Mouse (Mus musculus): ENCODE measurements around the gene Tmem190. TPM values are rescaled to one million over a fixed set of nuclear protein-coding genes. Genes with fewer than 3 reads are reported as not detected.

Tmem190 gene
- not detected in 2 replicates for polyA plus RNA-seq (2012; rRNA removed)

DNA sequence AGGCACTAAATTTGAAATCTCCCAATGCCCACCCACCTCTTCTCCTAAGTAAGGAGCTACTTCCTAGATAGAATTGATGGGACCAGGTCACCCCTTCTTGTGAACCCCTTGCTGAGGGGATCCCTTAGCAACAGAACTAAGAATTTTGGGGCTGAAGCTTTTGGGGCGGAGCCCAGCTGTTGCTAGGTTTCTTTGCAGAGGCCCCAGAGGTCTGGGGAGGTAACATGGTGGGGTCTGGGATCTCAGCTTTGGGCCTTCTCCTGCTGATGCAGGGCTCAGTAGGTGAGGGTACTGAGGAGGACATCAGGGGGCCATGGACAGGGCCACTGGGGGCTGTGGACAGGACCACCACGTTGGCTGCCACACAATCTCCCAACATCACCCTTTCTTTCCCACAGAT is at the start of gene Tmem190, which contains the start of gene Il11:
Gene Tmem190, plus strand, starts transcription at position 179 of the 400 bp plus-strand sequence.
Gene Il11, minus strand, starts transcription at position 101 of the 400 bp plus-strand sequence.

DNA sequence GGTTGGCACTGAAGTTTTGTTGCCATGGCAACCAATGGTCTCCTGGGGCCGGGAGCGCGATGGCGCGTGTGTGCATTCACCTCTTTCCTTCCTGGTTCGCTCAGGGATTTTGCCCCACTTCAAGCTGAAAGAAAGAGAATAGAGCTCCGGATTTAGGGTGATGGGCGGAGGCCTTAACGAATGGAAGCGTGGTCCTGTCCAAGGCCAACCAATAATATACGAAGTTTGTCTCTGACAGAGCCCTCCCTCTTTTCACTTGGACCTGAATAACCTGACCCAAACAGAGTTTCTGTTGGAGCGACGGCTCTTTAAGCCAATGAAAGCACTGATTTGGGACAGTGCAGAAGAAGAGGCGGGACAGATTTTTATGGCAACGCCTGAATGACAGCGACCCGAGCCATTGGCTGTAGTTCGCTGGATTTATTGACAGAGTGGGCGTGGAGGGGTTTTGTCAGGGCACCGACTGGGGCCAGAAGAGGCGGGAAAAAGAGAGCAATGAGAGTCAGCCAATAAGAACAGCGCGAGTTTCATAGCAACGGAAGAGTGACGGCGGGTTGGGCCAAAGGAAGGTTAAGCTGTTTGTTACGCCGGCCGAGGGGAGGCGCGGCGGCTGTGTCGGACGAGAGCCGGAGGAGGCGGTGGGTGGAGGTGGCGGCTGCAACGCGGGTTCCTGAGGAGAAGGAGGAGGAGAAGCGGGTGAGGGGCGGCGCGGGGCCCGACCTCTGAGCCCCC is 43.0 kb upstream of the Tmem190 start, which contains the start of gene Kmt5c:
Gene Kmt5c, plus strand, starts transcription at position 572 of the 732 bp plus-strand sequence.

DNA sequence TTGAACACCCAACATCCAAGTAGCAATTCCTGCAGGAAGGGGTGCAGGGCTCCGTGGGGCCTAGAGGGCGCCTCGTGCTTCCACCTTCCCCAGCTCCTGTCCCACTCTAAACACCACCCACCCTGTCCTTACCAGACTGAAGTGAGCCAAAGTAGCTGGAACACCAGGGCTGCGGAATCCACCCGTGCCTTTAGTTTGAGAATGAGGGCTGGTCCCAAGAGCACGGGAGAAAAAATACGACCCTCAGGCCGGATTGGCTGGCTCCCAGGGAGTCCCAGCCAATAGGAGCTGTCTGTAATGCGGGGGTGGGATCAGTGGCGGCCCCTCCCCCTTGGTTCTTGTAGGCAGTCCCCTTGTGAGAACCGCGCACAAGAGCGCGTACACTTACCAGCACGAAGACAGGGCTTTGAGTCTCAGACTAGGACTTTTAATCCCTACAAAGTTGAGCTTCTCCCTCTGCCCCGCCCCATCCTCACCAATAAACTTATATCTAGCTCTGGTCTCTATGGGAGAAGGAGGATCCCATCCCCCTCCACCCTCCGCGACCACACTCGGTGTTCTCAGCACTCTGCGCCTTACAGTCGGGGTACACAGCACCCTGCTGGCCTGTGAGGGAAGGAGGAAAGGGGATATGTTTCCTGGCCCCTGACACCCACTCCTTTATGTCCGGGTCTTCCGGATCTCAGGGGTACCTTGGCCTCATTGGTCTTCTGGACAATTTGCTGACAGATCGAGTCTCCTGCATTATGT is 29.7 kb upstream of the Tmem190 start, which contains the start of gene Cox6b2:
Gene Cox6b2, minus strand, starts transcription at position 274 of the 750 bp plus-strand sequence.

DNA sequence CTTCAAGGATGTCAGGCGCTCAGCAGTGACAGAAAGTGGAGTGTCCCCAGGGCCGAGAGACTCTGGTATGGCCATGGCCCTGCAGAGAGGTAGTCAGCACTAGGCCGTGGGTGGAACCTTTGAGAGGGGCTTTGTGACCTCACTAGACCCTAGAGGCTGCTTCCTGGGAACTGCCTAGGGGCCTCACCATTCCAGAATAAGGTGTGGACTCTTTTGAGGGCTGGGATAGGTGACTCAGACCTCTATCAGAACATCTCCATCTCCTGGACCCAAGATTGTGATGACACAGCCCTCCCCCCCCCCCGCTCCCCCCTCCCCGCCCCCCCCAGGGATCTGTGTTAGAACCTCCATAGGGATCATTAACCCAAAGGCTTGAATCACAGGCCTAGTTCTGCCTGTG is 11.5 kb upstream of the Tmem190 start, which contains the start of gene Fam71e2:
Gene Fam71e2, minus strand, starts transcription at position 101 of the 400 bp plus-strand sequence.

DNA sequence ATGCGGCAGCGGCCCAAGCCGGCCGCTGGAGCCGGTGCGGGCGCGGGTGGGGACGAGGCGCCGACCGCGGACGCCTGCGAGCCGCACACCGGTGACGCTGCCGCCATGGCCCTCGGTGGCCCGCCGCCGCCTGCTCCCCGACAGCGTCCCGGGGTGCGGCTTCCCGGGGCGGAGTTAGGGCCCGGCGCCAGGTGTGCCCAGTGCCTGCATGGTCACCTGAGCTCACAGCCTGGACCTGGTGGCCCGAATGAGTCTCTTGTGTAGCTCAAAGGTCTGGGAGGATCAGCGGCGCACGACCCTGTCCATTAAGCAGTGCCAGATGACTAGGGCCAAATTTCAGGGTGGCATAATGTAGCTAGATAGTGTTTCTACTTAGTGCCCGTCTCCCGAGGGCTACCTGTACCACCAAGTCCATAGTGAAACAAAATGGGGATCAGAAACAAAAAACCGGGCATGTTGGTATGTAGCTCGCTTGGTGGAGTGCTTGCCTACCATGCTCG is 6.7 kb downstream of the Tmem190 start, which contains the start of gene Tmem238:
Gene Tmem238, minus strand, starts transcription at position 221 of the 500 bp plus-strand sequence.

DNA sequence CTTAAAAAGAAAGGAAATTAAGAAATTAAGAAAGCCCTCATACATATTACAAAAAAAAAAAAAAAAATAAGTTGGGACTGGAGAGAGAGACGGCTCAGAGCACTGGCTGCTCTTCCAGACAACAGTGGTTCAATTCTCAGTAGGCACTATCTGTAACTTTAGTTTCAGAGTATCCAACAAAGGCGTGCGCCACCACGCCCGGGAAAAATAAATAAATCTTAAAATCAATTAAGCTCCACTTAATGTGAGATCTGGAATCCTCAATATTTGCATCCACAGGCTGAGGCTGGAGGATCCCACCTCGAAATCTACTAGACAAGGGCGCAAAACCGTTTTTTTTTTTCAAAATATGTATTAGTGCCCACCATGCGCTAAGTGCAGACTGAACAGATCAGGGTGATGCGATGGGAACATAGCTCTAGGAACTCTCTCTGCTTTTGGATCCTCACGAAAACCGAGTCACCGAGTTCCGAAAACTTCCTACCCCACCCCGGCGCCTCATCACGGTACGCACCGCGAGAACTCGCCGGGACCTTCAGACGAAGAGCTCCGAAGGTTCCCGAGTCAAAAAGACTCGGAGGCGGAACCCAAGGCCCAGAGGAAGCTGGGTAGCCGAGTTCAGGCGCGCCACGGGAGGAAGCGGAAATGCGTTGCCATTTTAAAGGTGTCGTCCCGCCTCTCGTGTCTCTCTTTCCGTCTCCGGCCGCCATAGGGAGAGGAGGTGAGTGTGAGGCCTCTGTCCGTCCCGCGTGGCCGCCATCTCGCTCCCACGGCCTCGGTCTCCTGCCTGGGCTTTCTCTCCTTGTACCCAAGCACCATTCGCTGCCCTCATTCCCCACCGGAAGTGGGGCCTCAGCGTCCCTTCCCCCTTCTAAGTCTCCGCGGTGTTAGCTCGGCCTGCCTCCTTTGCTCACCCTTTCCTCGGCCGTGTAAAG is 9.8 kb downstream of the Tmem190 start, which contains the start of gene Rpl28:
Gene Rpl28, plus strand, starts transcription at position 597 of the 935 bp plus-strand sequence.

DNA sequence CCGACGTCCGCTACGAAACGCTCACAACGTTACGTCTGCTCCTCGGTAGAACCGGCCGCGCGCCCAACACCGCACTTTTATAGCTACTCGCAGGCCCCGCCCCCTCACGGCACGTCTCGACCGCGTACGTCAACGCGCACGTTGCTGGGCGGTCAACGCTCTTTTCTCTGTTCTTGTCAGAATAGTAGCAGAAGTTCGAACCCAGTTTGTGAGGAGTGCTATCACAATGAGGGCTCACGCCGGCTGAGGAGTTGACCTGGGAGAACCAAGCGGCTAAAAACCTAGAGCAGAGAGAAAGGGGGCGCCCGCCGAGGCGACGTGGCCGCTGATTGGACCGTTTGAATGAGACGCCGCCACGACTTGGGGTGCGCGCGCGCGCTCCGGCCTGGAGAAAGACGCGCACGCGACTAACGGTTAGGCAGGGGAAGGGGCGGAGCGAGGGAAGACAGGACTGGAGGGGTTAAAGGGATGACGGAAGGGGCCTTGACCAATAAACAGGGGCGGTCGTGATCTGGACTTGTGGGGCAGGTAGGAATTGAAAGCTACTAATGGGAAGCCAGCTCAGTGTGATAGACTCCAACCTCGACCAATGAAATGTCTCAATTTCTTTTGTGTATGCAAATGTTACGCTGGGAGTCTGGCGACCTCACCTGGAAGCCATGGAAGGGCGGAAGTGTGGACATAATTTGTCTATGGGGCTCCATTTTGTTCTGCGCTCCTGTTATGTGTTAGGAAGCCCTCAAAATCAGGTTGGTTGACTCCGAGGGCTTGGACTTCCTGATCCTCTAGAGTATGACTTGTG is 29.8 kb downstream of the Tmem190 start, which contains the start of gene Ube2s:
Gene Ube2s, minus strand, starts transcription at position 288 of the 802 bp plus-strand sequence.

Other genes with a start within 250 kb of the Tmem190 start
- 11.1 and 11.5 TPM in 2 replicates for gene Syt5, start 235.4 kb upstream of the Tmem190 start, polyA plus RNA-seq (2012; rRNA removed)
- gene Ptprh, start 178.9 kb upstream of the Tmem190 start, polyA plus RNA-seq (2012; rRNA removed), result 0.14 and 0.18 TPM in 2 replicates
- 25.3 and 29.9 TPM in 2 replicates for gene Tmem86b, start 151.5 kb upstream of the Tmem190 start, polyA plus RNA-seq (2012; rRNA removed)
- 80.4 and 91.8 TPM in 2 replicates for gene Ppp6r1, start 123.9 kb upstream of the Tmem190 start, polyA plus RNA-seq (2012; rRNA removed)
- gene Hspbp1, start 97.9 kb upstream of the Tmem190 start, polyA plus RNA-seq (2012; rRNA removed), result 57.7 and 58.5 TPM in 2 replicates
- 43.1 and 53.5 TPM in 2 replicates for gene Brsk1, start 92.3 kb upstream of the Tmem190 start, polyA plus RNA-seq (2012; rRNA removed)
- 0.12 TPM in 1 of 2 replicates, not detected in the other for gene Tmem150b, start 57.7 kb upstream of the Tmem190 start, polyA plus RNA-seq (2012; rRNA removed)
- gene Kmt5c, start 42.8 kb upstream of the Tmem190 start, polyA plus RNA-seq (2012; rRNA removed), result 164 and 180 TPM in 2 replicates
- 73.2 and 102 TPM in 2 replicates for gene Cox6b2, start 29.8 kb upstream of the Tmem190 start, polyA plus RNA-seq (2012; rRNA removed)
- not detected in 2 replicates for gene Fam71e2, start 11.6 kb upstream of the Tmem190 start, polyA plus RNA-seq (2012; rRNA removed)
- 0.10 and 0.12 TPM in 2 replicates for gene Il11, start 78 bp upstream of the Tmem190 start, polyA plus RNA-seq (2012; rRNA removed)
- gene Tmem238, start 6.7 kb downstream of the Tmem190 start, polyA plus RNA-seq (2012; rRNA removed), result 2.8 and 3.2 TPM in 2 replicates
- gene Rpl28, start 9.9 kb downstream of the Tmem190 start, polyA plus RNA-seq (2012; rRNA removed), result 672 and 775 TPM in 2 replicates
- 468 and 512 TPM in 2 replicates for gene Ube2s, start 29.7 kb downstream of the Tmem190 start, polyA plus RNA-seq (2012; rRNA removed)
- 14.0 and 22.4 TPM in 2 replicates for gene Shisa7, start 61.8 kb downstream of the Tmem190 start, polyA plus RNA-seq (2012; rRNA removed)
- gene Isoc2b, start 87.3 kb downstream of the Tmem190 start, polyA plus RNA-seq (2012; rRNA removed), result 2.3 and 2.8 TPM in 2 replicates
- 9.2 TPM in 2 replicates for gene Isoc2a, start 94.2 kb downstream of the Tmem190 start, polyA plus RNA-seq (2012; rRNA removed)
- gene Gm36210, start 123.6 kb downstream of the Tmem190 start, polyA plus RNA-seq (2012; rRNA removed), result 0.17 and 0.24 TPM in 2 replicates
- 11.2 and 12.9 TPM in 2 replicates for gene Zfp628, start 132.3 kb downstream of the Tmem190 start, polyA plus RNA-seq (2012; rRNA removed)
- 7.2 and 22.6 TPM in 2 replicates for gene Nat14, start 139.1 kb downstream of the Tmem190 start, polyA plus RNA-seq (2012; rRNA removed)
- 5.9 and 6.9 TPM in 2 replicates for gene Ssc5d, start 142.8 kb downstream of the Tmem190 start, polyA plus RNA-seq (2012; rRNA removed)
- 0.41 and 0.44 TPM in 2 replicates for gene Sbk2, start 181.5 kb downstream of the Tmem190 start, polyA plus RNA-seq (2012; rRNA removed)
- 0.06 and 0.21 TPM in 2 replicates for gene Sbk3, start 188.2 kb downstream of the Tmem190 start, polyA plus RNA-seq (2012; rRNA removed)
- 98.6 and 106 TPM in 2 replicates for gene Zfp579, start 213.2 kb downstream of the Tmem190 start, polyA plus RNA-seq (2012; rRNA removed)
- 6.5 and 9.5 TPM in 2 replicates for gene Zfp524, start 231.5 kb downstream of the Tmem190 start, polyA plus RNA-seq (2012; rRNA removed)
- gene Fiz1, start 231.8 kb downstream of the Tmem190 start, polyA plus RNA-seq (2012; rRNA removed), result 48.2 and 52.4 TPM in 2 replicates
- not detected in 2 replicates for gene Gm44973, start 232.6 kb downstream of the Tmem190 start, polyA plus RNA-seq (2012; rRNA removed)
- gene Zfp865, start 237.4 kb downstream of the Tmem190 start, polyA plus RNA-seq (2012; rRNA removed), result 34.0 and 43.5 TPM in 2 replicates
- 11.1 and 13.0 TPM in 2 replicates for gene Ccdc106, start 237.6 kb downstream of the Tmem190 start, polyA plus RNA-seq (2012; rRNA removed)